Mouse (Mus musculus) erythroblast, adult 5-6 weeks (primary cell): Measurements from ENCODE around the gene Pramel6. TPM values are rescaled to one million over a fixed set of nuclear protein-coding genes. Genes with fewer than 3 reads are reported as not detected.
"Not testable (repeated sequence)": the region's sequence is repeated elsewhere in the genome, so short reads cannot be mapped to it uniquely, and the experiment has no call there.

Experiments
- ATAC-seq: replicated peaks from 2 replicates; pipeline ENCODE4 v1.8.0; 2016; ENCODE audit warnings: moderate number of reproducible peaks, mild to moderate bottlenecking, moderate TSS enrichment, inconsistent platforms; ENCODE audit not compliant: poor library complexity, low FRiP score, severe bottlenecking
- total RNA-seq, 2 experiments: library from RNA; stranded (forward) in 1 of 2; stranded (reverse) in 1 of 2; fragments of 150-400 nt in 1 of 2; fragments of 200-764, 138-1000 nt in 1 of 2; gene quantifications; 2 replicates each; pipeline versions ENCODE4 v1.2.3 to v1.2.4; 2015 to 2017; ENCODE audit warnings: low replicate concordance in 2 of 2

Pramel6 gene
- total RNA-seq (2015; ENCODE audit: low replicate concordance) (not detected in 2 replicates), total RNA-seq (2017; ENCODE audit: low replicate concordance) (not detected in 2 replicates)

GRCm38 (mm10) chr2:87506265-87506664 is at the start of gene Pramel6:
Pramel6 (plus strand) TSS chr2:87506565.
- ATAC-seq: no peak

- ATAC-seq: no peak
These were observed 44.6 kb upstream of the Pramel6 start for GRCm38 (mm10) chr2:87461769-87462168.

GRCm38 (mm10) chr2:87480207-87480606 is 26.2 kb upstream of the Pramel6 start:
- ATAC-seq: no peak

GRCm38 (mm10) chr2:87481158-87481557 is 25.2 kb upstream of the Pramel6 start:
- no peak for ATAC-seq

- no peak for ATAC-seq
These were observed 24.1 kb upstream of the Pramel6 start for GRCm38 (mm10) chr2:87482276-87482675.

GRCm38 (mm10) chr2:87496993-87497392 is 9.4 kb upstream of the Pramel6 start, which contains the start of gene Pramel7:
Pramel7 (minus strand) TSS chr2:87497093.
- not testable (repeated sequence) for ATAC-seq

GRCm38 (mm10) chr2:87515046-87515445 is 8.7 kb downstream of the Pramel6 start:
- ATAC-seq: no peak

- no peak for ATAC-seq
These were observed 9.2 kb downstream of the Pramel6 start for GRCm38 (mm10) chr2:87515457-87516060.

- ATAC-seq: no peak
These were observed 10.2 kb downstream of the Pramel6 start for GRCm38 (mm10) chr2:87516581-87516980.

GRCm38 (mm10) chr2:87520651-87521050 is 14.3 kb downstream of the Pramel6 start:
- no peak for ATAC-seq

GRCm38 (mm10) chr2:87525899-87526616 is 19.7 kb downstream of the Pramel6 start:
- peak; percentile 64; the same call in 1 of the 2 replicates for ATAC-seq

GRCm38 (mm10) chr2:87531496-87531895 is 25.1 kb downstream of the Pramel6 start, which contains the start of gene Olfr153:
Olfr153 (plus strand) TSS chr2:87531796.
- no peak for ATAC-seq

GRCm38 (mm10) chr2:87534826-87535225 is 28.5 kb downstream of the Pramel6 start:
- ATAC-seq: no peak

GRCm38 (mm10) chr2:87545442-87545841 is 39.1 kb downstream of the Pramel6 start, which contains the start of gene Olfr1128:
Olfr1128 (minus strand) TSS chr2:87545542.
- no peak for ATAC-seq

Other genes with a start within 250 kb of the Pramel6 start
- gene Olfr1116, start 239.0 kb upstream of the Pramel6 start, total RNA-seq (2015; ENCODE audit: low replicate concordance): not detected in 2 replicates
- under 0.01 TPM in 1 of 2 replicates, not detected in the other for gene Olfr1116, start 239.0 kb upstream of the Pramel6 start, total RNA-seq (2017; ENCODE audit: low replicate concordance)
- not detected in 2 replicates for gene Olfr1118, start 199.0 kb upstream of the Pramel6 start, total RNA-seq (2015; ENCODE audit: low replicate concordance)
- not detected in 2 replicates for gene Olfr1118, start 199.0 kb upstream of the Pramel6 start, total RNA-seq (2017; ENCODE audit: low replicate concordance)
- gene Olfr1120, start 151.8 kb upstream of the Pramel6 start, total RNA-seq (2015; ENCODE audit: low replicate concordance): not detected in 2 replicates
- gene Olfr1120, start 151.8 kb upstream of the Pramel6 start, total RNA-seq (2017; ENCODE audit: low replicate concordance): not detected in 2 replicates
- gene Olfr1121, start 136.7 kb upstream of the Pramel6 start, total RNA-seq (2015; ENCODE audit: low replicate concordance): not detected in 2 replicates
- gene Olfr1121, start 136.7 kb upstream of the Pramel6 start, total RNA-seq (2017; ENCODE audit: low replicate concordance): not detected in 2 replicates
- gene Olfr1122, start 120.7 kb upstream of the Pramel6 start, total RNA-seq (2015; ENCODE audit: low replicate concordance): not detected in 2 replicates
- gene Olfr1122, start 120.7 kb upstream of the Pramel6 start, total RNA-seq (2017; ENCODE audit: low replicate concordance): 0.09 TPM in 1 of 2 replicates, not detected in the other
- gene Olfr1123, start 89.9 kb upstream of the Pramel6 start, total RNA-seq (2015; ENCODE audit: low replicate concordance): not detected in 2 replicates
- not detected in 2 replicates for gene Olfr1123, start 89.9 kb upstream of the Pramel6 start, total RNA-seq (2017; ENCODE audit: low replicate concordance)
- gene Olfr1124, start 76.3 kb upstream of the Pramel6 start, total RNA-seq (2015; ENCODE audit: low replicate concordance): not detected in 2 replicates
- gene Olfr1124, start 76.3 kb upstream of the Pramel6 start, total RNA-seq (2017; ENCODE audit: low replicate concordance): not detected in 2 replicates
- gene Olfr1126, start 52.6 kb upstream of the Pramel6 start, total RNA-seq (2015; ENCODE audit: low replicate concordance): not detected in 2 replicates
- 2.6 TPM in 1 of 2 replicates, not detected in the other for gene Olfr1126, start 52.6 kb upstream of the Pramel6 start, total RNA-seq (2017; ENCODE audit: low replicate concordance)
- not detected in 2 replicates for gene Pramel7, start 9.5 kb upstream of the Pramel6 start, total RNA-seq (2015; ENCODE audit: low replicate concordance)
- gene Pramel7, start 9.5 kb upstream of the Pramel6 start, total RNA-seq (2017; ENCODE audit: low replicate concordance): not detected in 2 replicates
- gene Olfr153, start 25.2 kb downstream of the Pramel6 start, total RNA-seq (2015; ENCODE audit: low replicate concordance): 1.5 TPM in 1 of 2 replicates, not detected in the other
- gene Olfr153, start 25.2 kb downstream of the Pramel6 start, total RNA-seq (2017; ENCODE audit: low replicate concordance): not detected in 2 replicates
- not detected in 2 replicates for gene Olfr1128, start 39.0 kb downstream of the Pramel6 start, total RNA-seq (2015; ENCODE audit: low replicate concordance)
- not detected in 2 replicates for gene Olfr1128, start 39.0 kb downstream of the Pramel6 start, total RNA-seq (2017; ENCODE audit: low replicate concordance)
- not detected in 2 replicates for gene Olfr1129, start 67.3 kb downstream of the Pramel6 start, total RNA-seq (2015; ENCODE audit: low replicate concordance)
- gene Olfr1129, start 67.3 kb downstream of the Pramel6 start, total RNA-seq (2017; ENCODE audit: low replicate concordance): not detected in 2 replicates
- gene Olfr1130, start 99.6 kb downstream of the Pramel6 start, total RNA-seq (2015; ENCODE audit: low replicate concordance): not detected in 2 replicates
- gene Olfr1130, start 99.6 kb downstream of the Pramel6 start, total RNA-seq (2017; ENCODE audit: low replicate concordance): not detected in 2 replicates
- not detected in 2 replicates for gene Olfr1131, start 120.5 kb downstream of the Pramel6 start, total RNA-seq (2015; ENCODE audit: low replicate concordance)
- gene Olfr1131, start 120.5 kb downstream of the Pramel6 start, total RNA-seq (2017; ENCODE audit: low replicate concordance): not detected in 2 replicates
- gene Olfr1132, start 131.0 kb downstream of the Pramel6 start, total RNA-seq (2015; ENCODE audit: low replicate concordance): not detected in 2 replicates
- gene Olfr1132, start 131.0 kb downstream of the Pramel6 start, total RNA-seq (2017; ENCODE audit: low replicate concordance): 0.85 TPM in 1 of 2 replicates, not detected in the other
- gene Olfr1133, start 140.8 kb downstream of the Pramel6 start, total RNA-seq (2015; ENCODE audit: low replicate concordance): not detected in 2 replicates
- not detected in 2 replicates for gene Olfr1133, start 140.8 kb downstream of the Pramel6 start, total RNA-seq (2017; ENCODE audit: low replicate concordance)
- not detected in 2 replicates for gene Olfr1134, start 151.9 kb downstream of the Pramel6 start, total RNA-seq (2015; ENCODE audit: low replicate concordance)
- not detected in 2 replicates for gene Olfr1134, start 151.9 kb downstream of the Pramel6 start, total RNA-seq (2017; ENCODE audit: low replicate concordance)
- not detected in 2 replicates for gene Olfr1135, start 167.1 kb downstream of the Pramel6 start, total RNA-seq (2015; ENCODE audit: low replicate concordance)
- not detected in 2 replicates for gene Olfr1135, start 167.1 kb downstream of the Pramel6 start, total RNA-seq (2017; ENCODE audit: low replicate concordance)
- not detected in 2 replicates for gene Olfr1136, start 187.4 kb downstream of the Pramel6 start, total RNA-seq (2015; ENCODE audit: low replicate concordance)
- gene Olfr1136, start 187.4 kb downstream of the Pramel6 start, total RNA-seq (2017; ENCODE audit: low replicate concordance): not detected in 2 replicates
- gene Olfr1137, start 206.6 kb downstream of the Pramel6 start, total RNA-seq (2015; ENCODE audit: low replicate concordance): not detected in 2 replicates
- 0.98 TPM in 1 of 2 replicates, not detected in the other for gene Olfr1137, start 206.6 kb downstream of the Pramel6 start, total RNA-seq (2017; ENCODE audit: low replicate concordance)
- gene Olfr1138, start 233.4 kb downstream of the Pramel6 start, total RNA-seq (2015; ENCODE audit: low replicate concordance): not detected in 2 replicates
- not detected in 2 replicates for gene Olfr1138, start 233.4 kb downstream of the Pramel6 start, total RNA-seq (2017; ENCODE audit: low replicate concordance)
- gene Olfr1140, start 237.2 kb downstream of the Pramel6 start, total RNA-seq (2015; ENCODE audit: low replicate concordance): not detected in 2 replicates
- gene Olfr1140, start 237.2 kb downstream of the Pramel6 start, total RNA-seq (2017; ENCODE audit: low replicate concordance): not detected in 2 replicates
- gene Olfr1141, start 247.4 kb downstream of the Pramel6 start, total RNA-seq (2015; ENCODE audit: low replicate concordance): not detected in 2 replicates
- not detected in 2 replicates for gene Olfr1141, start 247.4 kb downstream of the Pramel6 start, total RNA-seq (2017; ENCODE audit: low replicate concordance)